In the genomic region with DNA sequence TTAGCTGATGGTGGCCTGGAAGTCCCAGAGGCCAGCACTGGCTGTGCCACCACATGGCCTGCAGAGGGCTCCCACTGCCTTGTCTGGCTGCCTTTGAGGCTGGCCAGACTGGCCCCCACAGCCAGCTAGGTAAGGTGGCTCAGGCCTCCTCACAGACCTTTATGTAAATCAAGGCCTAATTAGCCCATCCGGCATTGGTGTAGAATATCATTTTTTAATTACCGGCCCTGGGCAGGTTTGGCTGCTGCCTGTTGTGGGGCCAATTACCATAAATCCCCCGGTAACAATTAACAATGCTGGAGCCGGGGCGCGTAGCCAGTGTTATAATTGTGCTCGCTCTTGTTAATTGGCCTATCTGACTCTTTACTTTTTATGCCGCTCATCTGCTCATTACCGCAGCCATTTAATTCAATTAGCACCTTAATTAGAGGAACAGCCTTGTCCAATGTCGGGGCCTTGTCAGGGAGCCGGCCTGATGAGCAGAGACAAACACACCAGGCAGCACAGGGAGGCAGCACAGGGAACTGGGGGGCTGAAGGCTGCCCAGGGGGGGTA, we compare ENCODE assay signal across 10 mouse cellular contexts.
DNase-seq lines count a peak whose midpoint lies in the region; ATAC-seq and TF ChIP-seq lines count a peak whose summit lies in the region.
"Had no signal": no experiment of that assay in that cellular context is flagged by ENCODE, and none has a peak within 500 bp of the region (broad histone marks: within the 10 kb centered on the region; RNA-seq: fewer than 3 reads in every experiment).

No protein-coding gene starts in this region.

- H3K4me2 ChIP-seq in hindbrain, embryonic 15.5 days: no peak overlapping the region
- no peak overlapping the region for H3K4me2 ChIP-seq in neural tube, embryonic 13.5 days

- H3K36me3 ChIP-seq in heart, adult 2 months (ENCODE audit: control insufficient read depth, insufficient read depth, low read length): no peaks in the 10 kb centered on the region
- H3K36me3 ChIP-seq in hindbrain, embryonic 15.5 days: no peaks in the 10 kb centered on the region
- H3K36me3 ChIP-seq in neural tube, embryonic 13.5 days: no peaks in the 10 kb centered on the region
- H3K36me3 ChIP-seq: G1E had no signal

- no peaks in the 10 kb centered on the region; the same call in 1 of the 2 replicates for H3K27me3 ChIP-seq in heart, adult 2 months (ENCODE audit: control insufficient read depth, insufficient read depth, low read length)
- H3K27me3 ChIP-seq in hindbrain, embryonic 15.5 days: peaks cover 45% of the 10 kb centered on the region
- peaks cover 88% of the 10 kb centered on the region for H3K27me3 ChIP-seq in neural tube, embryonic 13.5 days

- peak; percentile 45 for TF ChIP-seq CTCF in heart, adult 2 months (IDR thresholded peaks at IDR 0.05)

- H3K9me3 ChIP-seq in hindbrain, embryonic 15.5 days: no peaks in the 10 kb centered on the region
- no peaks in the 10 kb centered on the region for H3K9me3 ChIP-seq in neural tube, embryonic 13.5 days
- H3K9me3 ChIP-seq: G1E had no signal

- 85% methylated on average over 11 of the region's 11 CpGs for WGBS in heart, adult 2 months
- WGBS in hindbrain, embryonic 15.5 days: 22% methylated on average over 11 of the region's 11 CpGs
- WGBS in neural tube, embryonic 13.5 days: 17% methylated on average over 11 of the region's 11 CpGs

- DNase-seq in heart, adult 2 months: no peak
- DNase-seq in heart, adult 11 months: no peak
- peak; percentile 53 for DNase-seq in A20 (ENCODE audit: low read depth, low spot score)
- DNase-seq in cerebellum, postnatal 25 days: peak; percentile 30 to 65
- no peak for DNase-seq in thymus, postnatal 14 days
- DNase-seq in urinary bladder, adult 18-20 months (ENCODE audit: low spot score in 2 of 2): no peak

- no peak for TF ChIP-seq POLR2A in heart, adult 2 months (IDR thresholded peaks at IDR 0.05; ENCODE audit: insufficient read depth, low read depth, low read length)

- H3K9ac ChIP-seq in heart, adult 2 months (ENCODE audit: low read depth, low read length): no peak overlapping the region
- no peak overlapping the region for H3K9ac ChIP-seq in hindbrain, embryonic 15.5 days
- no peak overlapping the region for H3K9ac ChIP-seq in neural tube, embryonic 13.5 days

- no peaks in the 10 kb centered on the region for H3K4me1 ChIP-seq in heart, adult 2 months (ENCODE audit: control insufficient read depth, insufficient read depth, low read length)
- H3K4me1 ChIP-seq in hindbrain, embryonic 15.5 days (replicated peaks): peaks cover 29% of the 10 kb centered on the region
- peaks cover 43% of the 10 kb centered on the region for H3K4me1 ChIP-seq in neural tube, embryonic 13.5 days (replicated peaks)

- H3K27ac ChIP-seq in heart, adult 2 months: no peak overlapping the region
- no peak overlapping the region for H3K27ac ChIP-seq in hindbrain, embryonic 15.5 days (replicated peaks)
- no peak overlapping the region for H3K27ac ChIP-seq in neural tube, embryonic 13.5 days (replicated peaks)
- H3K27ac ChIP-seq: macrophage had no signal

- TF ChIP-seq EP300 in heart, adult 2 months (IDR thresholded peaks at IDR 0.05; ENCODE audit: insufficient read depth, low read depth, low read length): no peak

- peak; percentile 61 for ATAC-seq in hindbrain, embryonic 15.5 days (ENCODE audit: low FRiP score, low read depth)
- peak; percentile 64 for ATAC-seq in neural tube, embryonic 13.5 days (ENCODE audit: low read depth)

- intact Hi-C loops in heart, adult 2 months (cut with DNase I): loop anchor here (2.0 kb wide), 1 partner anchor 149 kb away; no protein-coding TSS in a partner anchor

- no peaks in the 10 kb centered on the region for H3K79me2 ChIP-seq in heart, adult 2 months (replicated peaks; ENCODE audit: control insufficient read depth, insufficient read depth, low read length)

- H3K4me3 ChIP-seq in heart, adult 2 months: no peak overlapping the region
- no peak overlapping the region for H3K4me3 ChIP-seq in hindbrain, embryonic 15.5 days
- H3K4me3 ChIP-seq in neural tube, embryonic 13.5 days: no peak overlapping the region

Comparison
In these comparisons a context has a peak if more than half of its experiments do, and no peak if none do; other contexts are left out.
1. DNase-seq: peak in A20 (single experiment) and cerebellum, postnatal 25 days (2 of 2); none in heart, adult 2 months (0 of 2), heart, adult 11 months (single experiment), thymus, postnatal 14 days (single experiment) and urinary bladder, adult 18-20 months (0 of 2).